Mouse (Mus musculus): Measurements from ENCODE around the gene Adamts14. TPM values are rescaled to one million over a fixed set of nuclear protein-coding genes. Genes with fewer than 3 reads are reported as not detected.

The Adamts14 gene
- polyA plus RNA-seq, 1 experiment from 2014 or later: 0.74 TPM

GRCm38 (mm10) chr10:61167333-61168096 is 105.7 kb downstream of the Adamts14 start:
- WGBS: 72% methylated on average over 9 of the region's 9 CpGs
- Histone ChIP-seq H3K27ac (no peak overlapping the region), H3K27me3 (ENCODE audit: insufficient read depth, poor library complexity, severe bottlenecking) (peaks cover 4% of the 10 kb centered on the region; the same call in 1 of the 2 replicates), H3K9me3 (no peaks in the 10 kb centered on the region), H3K36me3 (no peaks in the 10 kb centered on the region), H3K4me1 (no peaks in the 10 kb centered on the region), H3K4me3 (no peak overlapping the region)
- no peak for DNase-seq (ENCODE audit: low spot score)

DNA sequence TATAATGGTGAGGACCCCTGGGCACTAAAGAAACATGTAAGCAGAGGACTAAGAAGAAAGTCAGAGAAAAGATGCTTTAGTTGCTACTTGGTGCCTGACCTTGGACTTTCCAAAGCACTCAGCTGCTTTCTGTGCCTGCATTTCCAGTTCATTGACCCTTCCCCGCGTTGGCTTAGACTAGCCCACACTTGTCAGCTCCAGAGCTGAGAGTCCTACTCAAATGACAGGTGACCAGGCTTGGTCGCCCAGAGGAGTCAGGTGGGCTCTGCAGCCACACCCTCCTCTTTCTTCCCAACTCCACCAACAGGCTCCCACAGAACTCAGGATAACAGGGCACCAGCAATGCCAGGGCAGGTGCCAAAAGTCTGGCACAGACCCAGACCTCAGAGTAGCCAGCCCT is 110.9 kb downstream of the Adamts14 start:
- 61% methylated on average over 3 of the region's 3 CpGs for WGBS
- Histone ChIP-seq H3K9me3 (no peaks in the 10 kb centered on the region), H3K4me1 (no peaks in the 10 kb centered on the region), H3K4me3 (no peak overlapping the region), H3K27ac (no peak overlapping the region), H3K27me3 (ENCODE audit: insufficient read depth, poor library complexity, severe bottlenecking) (no peaks in the 10 kb centered on the region), H3K36me3 (no peaks in the 10 kb centered on the region)
- DNase-seq (ENCODE audit: low spot score): no peak

- H3K27ac ChIP-seq: no peak overlapping the region
- no peak for DNase-seq (ENCODE audit: low spot score)
- 90% methylated on average over 4 of the region's 4 CpGs for WGBS
- H3K4me1 ChIP-seq: no peaks in the 10 kb centered on the region
- no peaks in the 10 kb centered on the region for H3K36me3 ChIP-seq
- no peak overlapping the region for H3K4me3 ChIP-seq
- no peaks in the 10 kb centered on the region for H3K27me3 ChIP-seq (ENCODE audit: insufficient read depth, poor library complexity, severe bottlenecking)
- no peaks in the 10 kb centered on the region for H3K9me3 ChIP-seq
These were observed 112.6 kb downstream of the Adamts14 start for GRCm38 (mm10) chr10:61160671-61161070.

- WGBS: 77% methylated on average over 7 of the region's 7 CpGs
- no peaks in the 10 kb centered on the region for H3K27me3 ChIP-seq (ENCODE audit: insufficient read depth, poor library complexity, severe bottlenecking)
- H3K9me3 ChIP-seq: no peaks in the 10 kb centered on the region
- no peak overlapping the region for H3K27ac ChIP-seq
- H3K36me3 ChIP-seq: no peaks in the 10 kb centered on the region
- H3K4me3 ChIP-seq: no peak overlapping the region
- H3K4me1 ChIP-seq: 0 out of 2 replicates have a peak, but pooled peaks cover 4% of the 10 kb centered on the region
- no peak for DNase-seq (ENCODE audit: low spot score)
These were observed 113.1 kb downstream of the Adamts14 start for GRCm38 (mm10) chr10:61160089-61160488.

DNA sequence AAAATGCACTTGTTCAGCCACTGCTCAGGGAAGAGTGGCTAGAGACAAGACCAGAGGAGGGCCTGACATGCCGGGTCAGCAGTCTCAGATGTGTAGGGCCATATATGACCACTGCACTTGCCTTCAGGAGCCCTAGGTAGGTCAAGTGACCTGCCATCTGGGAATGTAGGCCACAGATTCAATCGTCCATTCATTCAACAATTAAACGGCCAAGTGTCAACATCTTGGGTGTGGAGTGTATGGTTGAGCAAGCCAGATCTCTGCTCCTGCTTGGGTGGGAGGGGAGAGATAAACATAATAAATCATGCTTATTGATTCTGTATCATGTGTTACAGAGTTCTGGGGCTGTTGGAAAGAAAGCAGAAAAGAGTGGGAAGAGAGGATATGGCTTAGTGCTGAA is 114.6 kb downstream of the Adamts14 start:
- H3K4me3 ChIP-seq: no peak overlapping the region
- H3K36me3 ChIP-seq: no peaks in the 10 kb centered on the region
- peaks cover 8% of the 10 kb centered on the region; the same call in 1 of the 2 replicates for H3K4me1 ChIP-seq
- no peaks in the 10 kb centered on the region for H3K9me3 ChIP-seq
- H3K27me3 ChIP-seq (ENCODE audit: insufficient read depth, poor library complexity, severe bottlenecking): no peaks in the 10 kb centered on the region
- no peak for DNase-seq (ENCODE audit: low spot score)
- WGBS: 73% methylated on average over 3 of the region's 3 CpGs
- H3K27ac ChIP-seq: no peak overlapping the region

DNA sequence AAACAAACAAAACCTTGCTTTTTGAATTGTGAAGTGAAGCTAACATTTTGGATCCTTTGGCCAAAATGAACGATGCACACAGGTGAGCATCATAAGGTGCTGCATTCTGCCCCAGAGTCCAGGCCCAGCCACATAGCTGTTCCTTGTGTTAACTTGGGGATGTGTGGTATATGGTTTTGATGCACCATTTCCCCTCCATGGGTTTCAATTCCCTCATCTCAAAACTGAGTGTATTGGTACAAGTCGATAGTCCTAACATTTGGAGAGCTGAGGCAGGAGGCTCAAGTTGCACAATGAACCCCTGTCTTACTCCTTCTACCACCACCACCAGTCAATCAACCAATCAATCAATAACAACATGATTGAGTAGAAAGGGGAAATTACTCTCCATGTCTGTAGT is 116.8 kb downstream of the Adamts14 start:
- 80% methylated on average over 2 of the region's 2 CpGs for WGBS

GRCm38 (mm10) chr10:61155611-61156010 is 117.6 kb downstream of the Adamts14 start:
- Histone ChIP-seq H3K27ac (no peak overlapping the region), H3K36me3 (no peaks in the 10 kb centered on the region), H3K4me1 (peaks cover 17% of the 10 kb centered on the region; the same call in 1 of the 2 replicates), H3K9me3 (no peaks in the 10 kb centered on the region), H3K27me3 (ENCODE audit: insufficient read depth, poor library complexity, severe bottlenecking) (no peaks in the 10 kb centered on the region), H3K4me3 (no peak overlapping the region)
- DNase-seq (ENCODE audit: low spot score): no peak
- WGBS: 71% methylated on average over 3 of the region's 3 CpGs

More for the DNA sequence above, 116.8 kb downstream of the Adamts14 start:
- Histone ChIP-seq H3K27me3 (ENCODE audit: insufficient read depth, poor library complexity, severe bottlenecking) (no peaks in the 10 kb centered on the region), H3K4me3 (no peak overlapping the region), H3K9me3 (no peaks in the 10 kb centered on the region), H3K4me1 (peaks cover 17% of the 10 kb centered on the region; the same call in 1 of the 2 replicates), H3K27ac (no peak overlapping the region), H3K36me3 (no peaks in the 10 kb centered on the region)
- no peak for DNase-seq (ENCODE audit: low spot score)

GRCm38 (mm10) chr10:61152131-61152530 is 121.1 kb downstream of the Adamts14 start:
- Histone ChIP-seq H3K9me3 (no peaks in the 10 kb centered on the region), H3K4me1 (peaks cover 29% of the 10 kb centered on the region), H3K27me3 (ENCODE audit: insufficient read depth, poor library complexity, severe bottlenecking) (no peaks in the 10 kb centered on the region), H3K36me3 (no peaks in the 10 kb centered on the region), H3K27ac (no peak overlapping the region), H3K4me3 (no peak overlapping the region)
- no peak for DNase-seq (ENCODE audit: low spot score)

DNA sequence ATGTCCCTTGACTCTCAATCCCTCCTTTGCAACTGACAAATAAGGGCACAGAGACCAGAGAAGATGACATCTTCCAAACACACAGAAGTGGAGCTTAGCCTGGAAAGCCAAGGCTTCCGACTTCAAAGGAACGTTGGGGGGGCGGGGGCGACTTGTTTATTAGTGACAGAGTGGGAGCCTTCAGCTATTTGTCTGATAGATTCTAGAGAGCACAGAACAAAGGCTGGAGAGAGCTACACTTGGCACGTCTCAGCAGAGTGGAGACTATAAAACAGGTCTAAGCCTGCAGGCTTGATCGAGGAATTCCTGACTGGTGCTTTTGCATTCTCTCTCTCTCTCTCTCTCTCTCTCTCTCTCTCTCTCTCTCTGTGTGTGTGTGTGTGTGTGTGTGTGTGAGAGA is 122.6 kb downstream of the Adamts14 start:
- DNase-seq (ENCODE audit: low spot score): no peak
- H3K27ac ChIP-seq: no peak overlapping the region
- peaks cover 42% of the 10 kb centered on the region for H3K4me1 ChIP-seq
- no peaks in the 10 kb centered on the region for H3K9me3 ChIP-seq
- no peaks in the 10 kb centered on the region for H3K27me3 ChIP-seq (ENCODE audit: insufficient read depth, poor library complexity, severe bottlenecking)
- no peak overlapping the region for H3K4me3 ChIP-seq
- WGBS: 45% methylated on average over 6 of the region's 6 CpGs
- H3K36me3 ChIP-seq: no peaks in the 10 kb centered on the region

GRCm38 (mm10) chr10:61149476-61149875 is 123.8 kb downstream of the Adamts14 start:
- no peak overlapping the region for H3K27ac ChIP-seq
- H3K9me3 ChIP-seq: no peaks in the 10 kb centered on the region
- H3K36me3 ChIP-seq: no peaks in the 10 kb centered on the region
- no peak overlapping the region for H3K4me3 ChIP-seq
- no peaks in the 10 kb centered on the region for H3K27me3 ChIP-seq (ENCODE audit: insufficient read depth, poor library complexity, severe bottlenecking)
- DNase-seq (ENCODE audit: low spot score): no peak
- peaks cover 41% of the 10 kb centered on the region for H3K4me1 ChIP-seq
- 40% methylated on average over 3 of the region's 3 CpGs for WGBS

DNA sequence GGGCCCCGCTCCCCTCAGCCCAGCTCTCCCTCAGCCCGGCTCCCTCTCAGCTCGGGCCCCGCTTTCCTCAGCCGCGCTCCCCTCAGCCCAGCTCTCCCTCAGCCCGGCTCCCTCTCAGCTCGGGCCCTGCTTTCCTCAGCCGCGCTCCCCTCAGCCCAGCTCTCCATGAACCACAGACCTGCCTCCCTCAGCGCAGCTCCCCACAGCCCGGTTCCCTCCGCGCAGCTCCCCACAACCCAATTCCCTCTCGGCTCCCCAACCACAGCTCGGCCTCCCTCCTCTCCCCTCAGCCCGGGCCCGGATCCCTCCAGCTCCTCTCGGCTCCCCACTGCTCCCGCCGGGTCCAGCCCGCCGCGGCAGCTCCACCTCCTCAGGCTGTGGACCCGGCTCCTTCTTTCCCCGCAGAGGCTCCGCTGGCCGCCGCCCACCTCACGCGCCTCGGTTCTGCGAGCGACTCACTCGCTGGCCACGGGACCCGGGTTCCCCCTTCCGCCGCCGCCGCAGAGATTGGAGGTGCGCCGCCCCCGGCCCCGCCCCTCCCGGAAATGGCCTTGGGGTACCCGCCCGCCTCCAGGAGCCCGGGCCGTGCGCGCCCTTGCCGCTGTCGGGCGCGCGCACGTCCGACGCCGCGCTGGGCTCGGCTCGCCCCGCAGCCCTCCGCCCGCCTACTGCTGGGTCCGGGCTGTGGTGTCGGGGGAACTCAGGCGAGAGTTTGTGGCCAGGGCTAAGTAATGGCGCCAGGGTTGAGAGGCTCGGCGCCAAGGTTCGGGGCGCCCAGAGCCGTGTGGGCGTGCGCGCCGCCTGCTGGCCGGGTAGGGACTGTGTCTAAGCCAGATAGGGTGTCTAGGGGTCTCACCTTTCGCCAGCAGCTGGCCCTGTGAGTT is 125.8 kb downstream of the Adamts14 start, which contains the start of gene Sgpl1:
Gene Sgpl1 (minus strand): TSS at position 547 of the 884 bp plus-strand sequence.
- Histone ChIP-seq H3K27ac (peak within 1 kb of the TSS; percentile 95), H3K27me3 (ENCODE audit: insufficient read depth, poor library complexity, severe bottlenecking) (no peaks in the 10 kb centered on the region), H3K36me3 (no peaks in the 10 kb centered on the region), H3K9me3 (no peaks in the 10 kb centered on the region), H3K4me1 (peaks cover 28% of the 10 kb centered on the region), H3K4me3 (peak within 1 kb of the TSS; percentile 91)
- peak; percentile 95 for DNase-seq (ENCODE audit: low spot score)
- WGBS: under 1% methylated on average over 82 of the region's 82 CpGs
